Mouse (Mus musculus): ENCODE results near the gene Vgll2. TPM values are rescaled to one million over a fixed set of nuclear protein-coding genes. Genes with fewer than 3 reads are reported as not detected.

Vgll2 gene
- total and polyA plus RNA-seq, 3 experiments, result not detected

- H3K9ac ChIP-seq (ENCODE audit: control insufficient read depth, low read depth, low read length, poor library complexity, severe bottlenecking), result no peak overlapping the region
- H3K27ac ChIP-seq (ENCODE audit: control insufficient read depth, low read depth, low read length), result no peak overlapping the region
- no peaks in the 10 kb centered on the region for H3K9me3 ChIP-seq (replicated peaks; ENCODE audit: insufficient read depth, low read length)
- no peak for TF ChIP-seq NRF1 (IDR thresholded peaks at IDR 0.05; ENCODE audit: insufficient read depth, low read depth, low read length, poor library complexity, severe bottlenecking)
- TF ChIP-seq MEF2A (IDR thresholded peaks at IDR 0.05; ENCODE audit: extremely low read depth, insufficient replicate concordance, low read depth, low read length, poor library complexity, severe bottlenecking), result no peak
- TF ChIP-seq MYC (IDR thresholded peaks at IDR 0.05; ENCODE audit: low read depth, low read length), result no peak
- no peak for TF ChIP-seq UBTF (IDR thresholded peaks at IDR 0.05; ENCODE audit: borderline replicate concordance, insufficient read depth, low read depth, low read length)
- no peak for TF ChIP-seq MAZ (IDR thresholded peaks at IDR 0.05; ENCODE audit: low read depth, low read length)
- no peak for TF ChIP-seq MAX (IDR thresholded peaks at IDR 0.05; ENCODE audit: low read length)
- no peak for TF ChIP-seq EP300 (IDR thresholded peaks at IDR 0.05; ENCODE audit: low read depth in 1 of 2, low read length in 2 of 2)
- TF ChIP-seq GATA1 (IDR thresholded peaks at IDR 0.05; ENCODE audit: low read depth, low read length), result no peak
- no peak for TF ChIP-seq SIN3A (IDR thresholded peaks at IDR 0.05; ENCODE audit: low read length)
- no peak for TF ChIP-seq USF2 (IDR thresholded peaks at IDR 0.05; ENCODE audit: borderline replicate concordance in 1 of 2, insufficient read depth in 1 of 2, low read depth in 1 of 2, low read length in 2 of 2)
- no peak for TF ChIP-seq TAL1 (IDR thresholded peaks at IDR 0.05; ENCODE audit: low read length)
- H3K4me3 ChIP-seq (ENCODE audit: control insufficient read depth in 1 of 2, insufficient read depth in 1 of 2, low read depth in 2 of 2, low read length in 2 of 2), result no peak overlapping the region
- no peaks in the 10 kb centered on the region for H3K4me1 ChIP-seq (ENCODE audit: control insufficient read depth in 1 of 2, insufficient read depth in 2 of 2, low read length in 2 of 2)
- no peaks in the 10 kb centered on the region for H3K36me3 ChIP-seq (ENCODE audit: control insufficient read depth in 1 of 2, insufficient read depth in 2 of 2, low read length in 2 of 2)
- H3K79me2 ChIP-seq (ENCODE audit: control insufficient read depth, insufficient read depth, low read length, poor library complexity), result no peaks in the 10 kb centered on the region
- no peaks in the 10 kb centered on the region for H3K27me3 ChIP-seq (ENCODE audit: control insufficient read depth in 1 of 2, insufficient read depth in 2 of 2, low read length in 2 of 2)
- no peak for DNase-seq (ENCODE audit: low read depth, low spot score)
These were observed 3.0 kb downstream of the Vgll2 start for GRCm38 (mm10) chr10:52025291-52025690.

GRCm38 (mm10) chr10:52025821-52026220 is 3.5 kb downstream of the Vgll2 start:
- Histone ChIP-seq H3K79me2 (ENCODE audit: control insufficient read depth, insufficient read depth, low read length, poor library complexity) (no peaks in the 10 kb centered on the region), H3K4me1 (ENCODE audit: control insufficient read depth in 1 of 2, insufficient read depth in 2 of 2, low read length in 2 of 2) (no peaks in the 10 kb centered on the region), H3K27ac (ENCODE audit: control insufficient read depth, low read depth, low read length) (no peak overlapping the region), H3K36me3 (ENCODE audit: control insufficient read depth in 1 of 2, insufficient read depth in 2 of 2, low read length in 2 of 2) (no peaks in the 10 kb centered on the region), H3K9ac (ENCODE audit: control insufficient read depth, low read depth, low read length, poor library complexity, severe bottlenecking) (no peak overlapping the region), H3K27me3 (ENCODE audit: control insufficient read depth in 1 of 2, insufficient read depth in 2 of 2, low read length in 2 of 2) (no peaks in the 10 kb centered on the region), H3K9me3 (replicated peaks; ENCODE audit: insufficient read depth, low read length) (no peaks in the 10 kb centered on the region), H3K4me3 (ENCODE audit: control insufficient read depth in 1 of 2, insufficient read depth in 1 of 2, low read depth in 2 of 2, low read length in 2 of 2) (no peak overlapping the region)
- no peak for DNase-seq (ENCODE audit: low read depth, low spot score)
- TF ChIP-seq MAX (IDR thresholded peaks at IDR 0.05; ENCODE audit: low read length) (no peak), CHD2 (IDR thresholded peaks at IDR 0.05; ENCODE audit: low read length) (no peak), TAL1 (IDR thresholded peaks at IDR 0.05; ENCODE audit: low read length) (no peak), MXI1 (IDR thresholded peaks at IDR 0.05; ENCODE audit: low read depth, low read length) (no peak), RAD21 (IDR thresholded peaks at IDR 0.05; ENCODE audit: low read depth, low read length) (no peak), EP300 (IDR thresholded peaks at IDR 0.05; ENCODE audit: low read depth in 1 of 2, low read length in 2 of 2) (no peak), ELF1 (IDR thresholded peaks at IDR 0.05; ENCODE audit: low read depth, low read length) (no peak), CHD1 (IDR thresholded peaks at IDR 0.05; ENCODE audit: low read depth, low read length) (no peak), POLR2A (IDR thresholded peaks at IDR 0.05; ENCODE audit: control insufficient read depth in 1 of 2, insufficient read depth in 1 of 2, low read depth in 1 of 2, low read length in 2 of 2, poor library complexity in 1 of 2) (no peak), JUND (IDR thresholded peaks at IDR 0.05; ENCODE audit: low read depth, low read length) (no peak), MYB (IDR thresholded peaks at IDR 0.05; ENCODE audit: low read depth, low read length) (no peak), USF2 (IDR thresholded peaks at IDR 0.05; ENCODE audit: borderline replicate concordance in 1 of 2, insufficient read depth in 1 of 2, low read depth in 1 of 2, low read length in 2 of 2) (no peak), ZNF384 (IDR thresholded peaks at IDR 0.05; ENCODE audit: low read depth, low read length) (no peak), SIN3A (IDR thresholded peaks at IDR 0.05; ENCODE audit: low read length) (no peak), ZC3H11A (IDR thresholded peaks at IDR 0.05; ENCODE audit: low read depth, low read length) (no peak), NRF1 (IDR thresholded peaks at IDR 0.05; ENCODE audit: insufficient read depth, low read depth, low read length, poor library complexity, severe bottlenecking) (no peak), GATA1 (IDR thresholded peaks at IDR 0.05; ENCODE audit: low read depth, low read length) (no peak), MEF2A (IDR thresholded peaks at IDR 0.05; ENCODE audit: extremely low read depth, insufficient replicate concordance, low read depth, low read length, poor library complexity, severe bottlenecking) (no peak), UBTF (IDR thresholded peaks at IDR 0.05; ENCODE audit: borderline replicate concordance, insufficient read depth, low read depth, low read length) (no peak)
